ENCODE assay signal across 8 mouse cellular contexts in the genomic region with DNA sequence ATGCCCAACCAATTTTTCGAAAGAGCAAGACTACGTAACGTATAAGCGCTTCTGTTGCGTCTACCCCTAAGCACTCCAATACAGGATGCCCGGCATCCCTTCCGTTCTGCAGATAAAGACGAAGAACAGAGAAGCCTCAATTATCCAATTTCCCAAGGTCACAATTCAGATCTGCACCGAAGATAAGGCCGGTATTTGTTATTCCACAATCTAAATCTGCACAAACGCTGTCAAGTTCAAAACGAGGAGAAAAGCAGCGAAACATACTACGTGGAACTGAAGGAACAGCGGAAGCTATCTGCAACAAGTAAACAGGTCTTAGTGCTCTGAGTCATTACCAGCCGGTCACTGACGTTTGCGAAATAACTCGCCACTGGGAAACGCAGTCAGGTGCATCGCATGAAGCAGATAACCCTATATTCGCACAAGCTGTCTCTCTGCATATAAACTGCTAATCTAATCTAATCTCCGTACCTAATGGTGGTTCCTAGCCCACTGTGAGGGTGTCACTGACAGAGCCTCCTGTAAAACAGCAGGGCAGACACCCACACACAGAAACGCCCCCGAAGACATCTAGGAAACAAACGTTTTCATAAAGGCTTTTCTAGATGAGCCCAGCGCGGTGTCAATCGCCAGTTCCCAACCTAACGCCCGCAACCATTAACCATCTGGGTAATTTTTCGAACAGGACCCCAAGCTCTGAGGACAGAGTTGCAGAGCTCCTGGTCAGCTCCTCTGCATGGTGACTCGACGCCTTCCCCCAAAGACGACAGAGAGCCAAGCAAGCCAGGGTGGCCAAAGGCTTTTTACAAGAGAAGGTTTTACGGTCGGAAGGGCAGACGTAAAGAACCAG. TPM values are rescaled to one million over a fixed set of nuclear protein-coding genes. Genes with fewer than 3 reads are reported as not detected.
DNase-seq lines count a peak whose midpoint lies in the region; ATAC-seq lines count a peak whose summit lies in the region.

No protein-coding gene starts in this region.

- peak overlapping the region; percentile 96 for H3K9ac ChIP-seq in heart, embryonic 12.5 days
- peak overlapping the region; percentile 90 for H3K9ac ChIP-seq in forebrain, embryonic 13.5 days
- H3K9ac ChIP-seq in kidney, embryonic 16.5 days (replicated peaks; ENCODE audit: low read length), result peak overlapping the region; percentile 77

- H3K27ac ChIP-seq in heart, embryonic 12.5 days (ENCODE audit: poor library complexity, severe bottlenecking), result peak overlapping the region; percentile 61
- H3K27ac ChIP-seq in forebrain, embryonic 13.5 days, result no peak overlapping the region; the same call in 1 of the 2 replicates
- 0 out of 2 replicates have a peak overlapping the region, but pooled peaks have one; percentile 61 for H3K27ac ChIP-seq in kidney, embryonic 16.5 days (ENCODE audit: low read length)

- H3K4me1 ChIP-seq in heart, embryonic 12.5 days (replicated peaks), result peaks cover 17% of the 10 kb centered on the region
- H3K4me1 ChIP-seq in forebrain, embryonic 13.5 days, result peaks cover 19% of the 10 kb centered on the region
- H3K4me1 ChIP-seq in kidney, embryonic 16.5 days (ENCODE audit: insufficient read depth, low read length), result peaks cover 22% of the 10 kb centered on the region; the same call in 1 of the 2 replicates

- peak overlapping the region; percentile 98 for H3K4me3 ChIP-seq in heart, embryonic 12.5 days
- peak overlapping the region; percentile 97 for H3K4me3 ChIP-seq in forebrain, embryonic 13.5 days
- peak overlapping the region; percentile 97 for H3K4me3 ChIP-seq in kidney, embryonic 16.5 days (ENCODE audit: low read length)

- ATAC-seq in heart, embryonic 12.5 days (ENCODE audit: insufficient number of reproducible peaks, low FRiP score), result peak; percentile 23; the same call in 1 of the 2 replicates
- ATAC-seq in forebrain, embryonic 13.5 days, result no peak; the same call in 1 of the 2 replicates
- peak; percentile 4 for ATAC-seq in kidney, embryonic 16.5 days (ENCODE audit: low FRiP score, low TSS enrichment)

- 19% methylated on average over 38 of the region's 38 CpGs for WGBS in heart, embryonic 12.5 days
- 35% methylated on average over 38 of the region's 38 CpGs for WGBS in forebrain, embryonic 13.5 days
- WGBS in kidney, embryonic 16.5 days, result 30% methylated on average over 33 of the region's 38 CpGs

- H3K4me2 ChIP-seq in heart, embryonic 12.5 days, result peak overlapping the region; percentile 78
- H3K4me2 ChIP-seq in forebrain, embryonic 13.5 days, result peak overlapping the region; percentile 74
- H3K4me2 ChIP-seq in kidney, embryonic 16.5 days (replicated peaks; ENCODE audit: low read depth, low read length), result peak overlapping the region; percentile 60

- intact Hi-C loops in heart, postnatal 25 days (cut with DNase I), result no loop called here

- H3K9me3 ChIP-seq in heart, embryonic 12.5 days (replicated peaks), result no peaks in the 10 kb centered on the region
- H3K9me3 ChIP-seq in forebrain, embryonic 13.5 days (replicated peaks), result no peaks in the 10 kb centered on the region
- H3K9me3 ChIP-seq in kidney, embryonic 16.5 days (ENCODE audit: low read length), result no peaks in the 10 kb centered on the region

- no peaks in the 10 kb centered on the region for H3K27me3 ChIP-seq in heart, embryonic 12.5 days (replicated peaks)
- H3K27me3 ChIP-seq in forebrain, embryonic 13.5 days, result no peaks in the 10 kb centered on the region
- H3K27me3 ChIP-seq in kidney, embryonic 16.5 days (ENCODE audit: insufficient read depth, low read length), result no peaks in the 10 kb centered on the region

- no peaks in the 10 kb centered on the region for H3K36me3 ChIP-seq in heart, embryonic 12.5 days
- no peaks in the 10 kb centered on the region for H3K36me3 ChIP-seq in forebrain, embryonic 13.5 days (ENCODE audit: poor library complexity, severe bottlenecking)
- H3K36me3 ChIP-seq in kidney, embryonic 16.5 days (ENCODE audit: insufficient read depth, low read length), result no peaks in the 10 kb centered on the region

- no peak for DNase-seq in heart, postnatal 25 days (ENCODE audit: low spot score)
- peak; percentile 70 for DNase-seq in T-cell, adult 2 months (ENCODE audit: low spot score)
- peak; percentile 4 for DNase-seq in mesoderm, embryonic 11.5 days (ENCODE audit: low read depth, low spot score)
- DNase-seq in ovary, postnatal 36 days (ENCODE audit: low spot score), result no peak
- no peak for DNase-seq in cerebellum, adult 9-10 months

RNA-seq across cellular contexts. Expression of a gene that starts 0.8 kb away (rescaled TPM):
- polyA plus RNA-seq in heart, embryonic 12.5 days (2016; fragmentation: Nextera tagmentation; extraction: Ambion mirVana), result 38.3 TPM in 2 replicates
- 10 to 100 TPM; 46.8 to 49.4 TPM for total RNA-seq in heart, postnatal 25 days (2021)
- 39.6 and 41.5 TPM in 2 replicates for polyA plus RNA-seq in forebrain, embryonic 13.5 days (2015; fragmentation: Nextera tagmentation; extraction: Ambion mirVana)
- 51.0 and 57.8 TPM in 2 replicates for polyA plus RNA-seq in kidney, embryonic 16.5 days (2015; fragmentation: Nextera tagmentation; extraction: Ambion mirVana)

Comparison
In these comparisons a context has a peak if more than half of its experiments do, and no peak if none do; other contexts are left out.
1. DNase-seq: peak in T-cell, adult 2 months (single experiment) and mesoderm, embryonic 11.5 days (single experiment); none in heart, postnatal 25 days (single experiment), ovary, postnatal 36 days (single experiment) and cerebellum, adult 9-10 months (single experiment).
2. Peak in every context shown above with its lines, with median percentiles within 50 percentile points of each other: H3K4me2 ChIP-seq, H3K4me3 ChIP-seq and H3K9ac ChIP-seq.